Mouse (Mus musculus): ENCODE results near the gene Kcnip4. TPM values are rescaled to one million over a fixed set of nuclear protein-coding genes. Genes with fewer than 3 reads are reported as not detected.

Gene Kcnip4
- polyA plus RNA-seq, 1 experiment from 2014 or later = 2.6 TPM

DNA sequence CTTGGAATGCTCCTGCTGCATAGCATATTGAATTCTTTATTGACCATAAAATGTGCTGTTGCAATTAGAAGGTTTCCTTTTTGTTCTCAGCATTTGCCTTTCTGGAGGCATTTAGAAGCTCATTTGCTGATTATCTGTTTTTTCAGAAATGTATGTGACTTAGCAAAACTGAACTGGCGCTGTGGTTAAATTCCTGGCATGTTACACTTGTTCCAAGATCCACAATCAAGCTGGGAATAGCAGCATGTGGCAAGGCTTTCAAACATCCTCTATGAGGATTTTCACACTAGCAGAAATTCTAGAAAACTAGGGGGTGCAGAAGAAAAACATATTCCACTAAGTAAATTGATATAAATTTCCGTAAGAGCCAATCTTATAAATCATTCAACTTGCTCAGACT is 187.5 kb downstream of the Kcnip4 start:
- Histone ChIP-seq H3K9me3 (replicated peaks; ENCODE audit: control insufficient read depth, low read length) (no peaks in the 10 kb centered on the region), H3K36me3 (ENCODE audit: control insufficient read depth, insufficient read depth, low read length) (no peaks in the 10 kb centered on the region), H3K9ac (ENCODE audit: low read length) (no peak overlapping the region), H3K4me3 (replicated peaks; ENCODE audit: low read length) (no peak overlapping the region), H3K4me1 (ENCODE audit: control insufficient read depth, insufficient read depth, low read length) (no peaks in the 10 kb centered on the region), H3K27ac (ENCODE audit: low read length) (no peak overlapping the region), H3K27me3 (ENCODE audit: control insufficient read depth, insufficient read depth, low read length) (no peaks in the 10 kb centered on the region), H3K4me2 (ENCODE audit: low read depth, low read length) (no peak overlapping the region)
- no peak for ATAC-seq (ENCODE audit: insufficient read depth, low FRiP score)
- 63% methylated on average over 2 of the region's 2 CpGs for WGBS

DNA sequence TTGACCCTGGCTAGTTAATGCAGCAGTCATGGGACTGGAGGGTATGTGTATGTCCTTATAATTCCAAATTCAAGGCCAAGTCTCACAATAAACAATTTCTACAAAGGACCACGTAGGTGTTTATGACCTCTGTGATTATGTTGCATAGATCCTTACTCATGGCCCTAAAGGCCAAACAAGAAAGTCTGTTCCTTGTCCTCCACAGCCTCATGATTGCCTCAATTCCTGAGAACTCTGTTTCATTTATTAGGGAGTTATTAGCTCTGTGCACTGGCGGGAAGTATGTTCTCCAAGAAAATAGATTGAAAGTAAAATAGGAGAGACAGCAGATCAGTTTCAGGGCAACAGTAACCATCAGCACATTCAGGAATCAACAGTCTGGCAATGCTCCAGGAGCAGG is 191.6 kb downstream of the Kcnip4 start:
- no peaks in the 10 kb centered on the region for H3K4me1 ChIP-seq (ENCODE audit: control insufficient read depth, insufficient read depth, low read length)
- no peaks in the 10 kb centered on the region for H3K36me3 ChIP-seq (ENCODE audit: control insufficient read depth, insufficient read depth, low read length)
- no peaks in the 10 kb centered on the region for H3K9me3 ChIP-seq (replicated peaks; ENCODE audit: control insufficient read depth, low read length)
- H3K4me2 ChIP-seq (ENCODE audit: low read depth, low read length) = no peak overlapping the region
- no peak for ATAC-seq (ENCODE audit: insufficient read depth, low FRiP score)
- H3K27me3 ChIP-seq (ENCODE audit: control insufficient read depth, insufficient read depth, low read length) = no peaks in the 10 kb centered on the region
- no peak overlapping the region for H3K27ac ChIP-seq (ENCODE audit: low read length)
- no peak overlapping the region for H3K4me3 ChIP-seq (replicated peaks; ENCODE audit: low read length)
- H3K9ac ChIP-seq (ENCODE audit: low read length) = no peak overlapping the region
- WGBS = 72% methylated on average over 2 of the region's 2 CpGs

DNA sequence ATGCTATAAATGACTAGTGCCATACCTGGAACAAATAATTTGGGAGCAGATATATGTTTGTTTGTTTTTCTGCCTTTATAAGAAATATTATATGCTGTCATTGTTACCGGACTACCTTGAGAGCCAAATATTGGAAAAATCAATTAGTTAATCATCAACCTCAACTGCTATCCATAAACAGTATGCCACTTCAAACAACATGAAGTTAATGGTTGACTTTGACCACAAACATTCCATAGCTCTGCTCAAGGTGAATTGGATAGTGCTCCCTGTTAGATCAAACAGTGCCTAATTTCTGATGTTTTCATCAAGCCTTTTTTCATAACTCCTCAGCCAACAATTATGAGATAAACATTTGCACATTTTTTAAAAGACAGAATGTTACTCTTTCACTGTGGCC is 195.7 kb downstream of the Kcnip4 start:
- no peaks in the 10 kb centered on the region for H3K27me3 ChIP-seq (ENCODE audit: control insufficient read depth, insufficient read depth, low read length)
- ATAC-seq (ENCODE audit: insufficient read depth, low FRiP score) = no peak
- WGBS = 69% methylated on average over 1 of the region's 1 CpGs
- H3K9ac ChIP-seq (ENCODE audit: low read length) = no peak overlapping the region
- no peaks in the 10 kb centered on the region for H3K9me3 ChIP-seq (replicated peaks; ENCODE audit: control insufficient read depth, low read length)
- no peak overlapping the region for H3K4me3 ChIP-seq (replicated peaks; ENCODE audit: low read length)
- H3K27ac ChIP-seq (ENCODE audit: low read length) = no peak overlapping the region
- H3K4me2 ChIP-seq (ENCODE audit: low read depth, low read length) = no peak overlapping the region
- no peaks in the 10 kb centered on the region for H3K4me1 ChIP-seq (ENCODE audit: control insufficient read depth, insufficient read depth, low read length)
- no peaks in the 10 kb centered on the region for H3K36me3 ChIP-seq (ENCODE audit: control insufficient read depth, insufficient read depth, low read length)

DNA sequence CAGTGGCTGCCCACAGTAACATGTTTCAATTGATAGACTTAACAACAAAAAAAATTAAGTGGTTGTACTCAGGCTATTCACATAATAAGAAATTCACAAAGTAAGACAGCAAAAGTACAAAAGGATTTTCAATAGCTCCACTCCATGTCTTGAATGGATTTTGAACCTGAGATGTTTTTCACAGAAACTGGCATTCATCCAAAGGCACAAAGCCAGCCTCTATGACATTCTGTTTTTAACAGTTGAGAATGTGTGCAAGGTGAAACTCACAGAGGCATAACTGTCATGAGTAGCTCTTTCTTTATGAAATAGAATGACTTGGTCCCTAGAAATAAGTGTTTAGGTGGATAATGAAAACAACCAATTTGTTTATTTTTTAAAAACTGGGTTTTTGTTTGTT is 206.0 kb downstream of the Kcnip4 start:
- no peak overlapping the region for H3K27ac ChIP-seq (ENCODE audit: low read length)
- H3K9me3 ChIP-seq (replicated peaks; ENCODE audit: control insufficient read depth, low read length) = no peaks in the 10 kb centered on the region
- H3K36me3 ChIP-seq (ENCODE audit: control insufficient read depth, insufficient read depth, low read length) = no peaks in the 10 kb centered on the region
- no peaks in the 10 kb centered on the region for H3K4me1 ChIP-seq (ENCODE audit: control insufficient read depth, insufficient read depth, low read length)
- no peak overlapping the region for H3K9ac ChIP-seq (ENCODE audit: low read length)
- no peak for ATAC-seq (ENCODE audit: insufficient read depth, low FRiP score)
- H3K4me2 ChIP-seq (ENCODE audit: low read depth, low read length) = no peak overlapping the region
- H3K27me3 ChIP-seq (ENCODE audit: control insufficient read depth, insufficient read depth, low read length) = no peaks in the 10 kb centered on the region
- H3K4me3 ChIP-seq (replicated peaks; ENCODE audit: low read length) = no peak overlapping the region

DNA sequence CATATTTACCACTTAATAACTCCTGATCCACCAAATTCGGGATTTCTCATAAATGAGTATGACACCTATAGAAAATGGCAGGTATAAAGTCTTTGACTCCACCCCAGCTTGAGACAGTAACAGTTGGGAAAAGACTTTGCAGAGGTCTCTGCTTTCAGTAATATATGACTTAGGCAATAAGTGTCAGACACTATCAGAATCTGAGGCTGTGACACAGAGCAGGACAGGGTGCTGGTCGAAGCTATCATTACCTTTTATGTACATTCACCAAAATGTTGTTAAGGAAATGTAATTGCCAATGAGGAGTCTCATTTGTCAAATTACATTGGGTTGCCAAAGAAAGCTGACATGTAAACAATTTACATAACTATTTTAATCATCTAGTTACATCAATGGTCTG is 206.8 kb downstream of the Kcnip4 start:
- H3K9ac ChIP-seq (ENCODE audit: low read length) = no peak overlapping the region
- no peak overlapping the region for H3K4me3 ChIP-seq (replicated peaks; ENCODE audit: low read length)
- no peak for ATAC-seq (ENCODE audit: insufficient read depth, low FRiP score)
- H3K9me3 ChIP-seq (replicated peaks; ENCODE audit: control insufficient read depth, low read length) = no peaks in the 10 kb centered on the region
- H3K4me2 ChIP-seq (ENCODE audit: low read depth, low read length) = no peak overlapping the region
- 65% methylated on average over 2 of the region's 2 CpGs for WGBS
- no peaks in the 10 kb centered on the region for H3K4me1 ChIP-seq (ENCODE audit: control insufficient read depth, insufficient read depth, low read length)
- H3K27ac ChIP-seq (ENCODE audit: low read length) = no peak overlapping the region
- H3K36me3 ChIP-seq (ENCODE audit: control insufficient read depth, insufficient read depth, low read length) = no peaks in the 10 kb centered on the region
- H3K27me3 ChIP-seq (ENCODE audit: control insufficient read depth, insufficient read depth, low read length) = no peaks in the 10 kb centered on the region

DNA sequence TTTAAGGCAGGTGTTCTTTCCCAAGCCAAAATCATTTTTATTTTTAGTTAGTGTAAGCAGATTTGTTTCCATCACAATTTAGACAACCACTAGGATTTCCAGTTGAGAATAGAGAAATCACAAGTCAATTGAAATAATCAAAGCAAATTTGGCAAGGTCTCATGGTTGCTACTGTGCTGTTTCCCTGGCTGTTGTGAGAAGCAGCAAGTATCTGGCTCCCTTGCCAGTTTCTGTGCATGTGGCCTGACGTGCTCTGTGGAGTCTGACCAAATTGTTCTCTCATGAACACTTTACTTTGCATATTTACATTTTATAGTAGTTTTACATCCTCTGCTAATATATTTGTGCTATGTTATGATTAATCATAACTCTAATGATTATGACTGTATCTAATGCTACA is 217.9 kb downstream of the Kcnip4 start:
- Histone ChIP-seq H3K4me3 (replicated peaks; ENCODE audit: low read length) (no peak overlapping the region), H3K9ac (ENCODE audit: low read length) (no peak overlapping the region), H3K4me2 (ENCODE audit: low read depth, low read length) (no peak overlapping the region), H3K27ac (ENCODE audit: low read length) (no peak overlapping the region), H3K27me3 (ENCODE audit: control insufficient read depth, insufficient read depth, low read length) (no peaks in the 10 kb centered on the region), H3K9me3 (replicated peaks; ENCODE audit: control insufficient read depth, low read length) (no peaks in the 10 kb centered on the region), H3K36me3 (ENCODE audit: control insufficient read depth, insufficient read depth, low read length) (no peaks in the 10 kb centered on the region), H3K4me1 (ENCODE audit: control insufficient read depth, insufficient read depth, low read length) (no peaks in the 10 kb centered on the region)
- ATAC-seq (ENCODE audit: insufficient read depth, low FRiP score) = no peak
- 70% methylated on average over 1 of the region's 1 CpGs for WGBS

DNA sequence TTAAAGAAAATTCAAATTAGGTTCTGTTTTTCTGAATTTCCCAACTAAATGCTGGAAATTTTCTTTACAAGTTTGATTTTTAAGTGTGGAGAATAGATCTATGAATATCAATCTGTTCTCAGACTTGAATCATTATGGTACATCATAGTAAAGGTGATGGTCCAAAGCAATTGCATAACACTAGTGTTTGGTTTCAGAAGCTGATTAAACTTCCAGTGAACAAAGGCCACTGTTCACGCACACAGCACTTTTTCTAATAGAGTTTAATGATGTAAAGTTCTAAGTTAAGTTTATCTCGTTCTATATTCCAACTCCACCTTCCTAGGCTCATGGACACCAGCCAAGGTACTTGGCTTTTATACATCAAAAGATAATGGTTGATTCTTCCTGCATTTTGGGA is 219.4 kb downstream of the Kcnip4 start:
- Histone ChIP-seq H3K9ac (ENCODE audit: low read length) (no peak overlapping the region), H3K27me3 (ENCODE audit: control insufficient read depth, insufficient read depth, low read length) (no peaks in the 10 kb centered on the region), H3K27ac (ENCODE audit: low read length) (no peak overlapping the region), H3K4me1 (ENCODE audit: control insufficient read depth, insufficient read depth, low read length) (no peaks in the 10 kb centered on the region), H3K4me3 (replicated peaks; ENCODE audit: low read length) (no peak overlapping the region), H3K4me2 (ENCODE audit: low read depth, low read length) (no peak overlapping the region), H3K36me3 (ENCODE audit: control insufficient read depth, insufficient read depth, low read length) (no peaks in the 10 kb centered on the region), H3K9me3 (replicated peaks; ENCODE audit: control insufficient read depth, low read length) (no peaks in the 10 kb centered on the region)
- no peak for ATAC-seq (ENCODE audit: insufficient read depth, low FRiP score)
- WGBS = 69% methylated on average over 2 of the region's 2 CpGs

DNA sequence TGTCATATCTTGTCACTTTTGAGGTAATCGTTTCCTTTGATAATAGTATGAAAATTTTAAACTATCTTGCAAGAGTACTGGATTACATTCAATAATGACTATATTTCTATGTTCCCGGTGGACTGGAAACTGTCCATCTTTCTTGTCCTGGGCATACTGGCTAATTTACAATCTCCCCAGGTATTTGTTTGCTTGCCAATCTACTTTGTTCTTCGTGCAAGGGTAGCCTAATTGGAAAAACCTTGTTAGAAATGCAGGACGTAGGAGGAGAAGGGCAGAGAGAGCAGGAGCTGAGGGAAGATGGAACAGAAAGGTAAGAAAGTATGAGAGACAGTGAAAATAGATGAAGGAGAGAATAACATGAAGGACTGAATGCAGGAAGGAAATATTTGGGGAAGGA is 226.1 kb downstream of the Kcnip4 start:
- 72% methylated on average over 4 of the region's 4 CpGs for WGBS
- no peak for ATAC-seq (ENCODE audit: insufficient read depth, low FRiP score)

DNA sequence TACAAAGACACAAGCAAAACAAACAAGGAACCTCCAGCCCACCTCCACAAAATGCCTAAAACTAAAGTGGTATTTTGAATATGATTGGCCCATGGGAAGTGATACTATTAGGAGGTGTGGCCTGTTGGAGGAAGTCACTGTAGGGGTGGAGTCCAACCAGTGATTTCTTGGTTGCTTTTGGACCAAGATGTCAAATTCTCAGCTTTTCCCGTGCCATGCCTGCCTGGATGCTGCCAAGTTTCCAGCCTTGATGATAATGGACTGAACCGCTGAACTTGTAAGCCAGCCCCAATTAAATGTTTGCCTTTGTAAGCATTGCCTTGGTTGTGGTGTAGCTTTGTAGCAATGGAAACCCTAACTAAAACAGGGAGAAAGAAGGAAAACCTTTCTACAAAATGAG is 232.3 kb downstream of the Kcnip4 start:
- H3K9ac ChIP-seq (ENCODE audit: low read length) = no peak overlapping the region
- no peak overlapping the region for H3K4me3 ChIP-seq (replicated peaks; ENCODE audit: low read length)
- 86% methylated on average over 2 of the region's 2 CpGs for WGBS

More for the DNA sequence above, 226.1 kb downstream of the Kcnip4 start:
- Histone ChIP-seq H3K4me3 (replicated peaks; ENCODE audit: low read length) (no peak overlapping the region), H3K36me3 (ENCODE audit: control insufficient read depth, insufficient read depth, low read length) (no peaks in the 10 kb centered on the region), H3K4me1 (ENCODE audit: control insufficient read depth, insufficient read depth, low read length) (no peaks in the 10 kb centered on the region), H3K9ac (ENCODE audit: low read length) (no peak overlapping the region), H3K4me2 (ENCODE audit: low read depth, low read length) (no peak overlapping the region), H3K27me3 (ENCODE audit: control insufficient read depth, insufficient read depth, low read length) (no peaks in the 10 kb centered on the region), H3K9me3 (replicated peaks; ENCODE audit: control insufficient read depth, low read length) (no peaks in the 10 kb centered on the region), H3K27ac (ENCODE audit: low read length) (no peak overlapping the region)

DNA sequence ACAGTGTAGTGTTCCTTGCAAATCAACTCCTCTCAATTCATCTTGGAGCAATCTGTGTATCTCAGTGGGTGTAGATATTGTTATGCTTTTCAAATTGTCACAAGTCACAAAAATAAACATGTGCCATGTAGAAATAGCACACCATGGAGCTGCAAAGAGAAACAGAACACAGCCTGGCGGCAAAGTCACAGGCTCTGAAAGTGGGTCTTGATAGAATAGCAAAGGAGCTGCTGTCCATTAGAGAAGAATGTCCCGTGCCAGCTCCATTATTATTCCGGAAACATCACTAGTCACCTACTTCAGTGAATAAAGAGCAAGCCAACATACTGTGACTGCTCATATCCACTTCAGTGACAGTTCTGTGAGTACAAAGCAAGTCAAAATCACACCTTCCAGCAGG is 232.9 kb downstream of the Kcnip4 start:
- no peak overlapping the region for H3K9ac ChIP-seq (ENCODE audit: low read length)
- H3K36me3 ChIP-seq (ENCODE audit: control insufficient read depth, insufficient read depth, low read length) = no peaks in the 10 kb centered on the region
- 75% methylated on average over 3 of the region's 3 CpGs for WGBS
- no peak overlapping the region for H3K4me3 ChIP-seq (replicated peaks; ENCODE audit: low read length)
- ATAC-seq (ENCODE audit: insufficient read depth, low FRiP score) = no peak
- H3K9me3 ChIP-seq (replicated peaks; ENCODE audit: control insufficient read depth, low read length) = no peaks in the 10 kb centered on the region
- H3K4me2 ChIP-seq (ENCODE audit: low read depth, low read length) = no peak overlapping the region
- no peak overlapping the region for H3K27ac ChIP-seq (ENCODE audit: low read length)
- no peaks in the 10 kb centered on the region for H3K4me1 ChIP-seq (ENCODE audit: control insufficient read depth, insufficient read depth, low read length)
- no peaks in the 10 kb centered on the region for H3K27me3 ChIP-seq (ENCODE audit: control insufficient read depth, insufficient read depth, low read length)

More for the DNA sequence above, 232.3 kb downstream of the Kcnip4 start:
- Histone ChIP-seq H3K27ac (ENCODE audit: low read length) (no peak overlapping the region), H3K4me2 (ENCODE audit: low read depth, low read length) (no peak overlapping the region), H3K36me3 (ENCODE audit: control insufficient read depth, insufficient read depth, low read length) (no peaks in the 10 kb centered on the region), H3K4me1 (ENCODE audit: control insufficient read depth, insufficient read depth, low read length) (no peaks in the 10 kb centered on the region), H3K9me3 (replicated peaks; ENCODE audit: control insufficient read depth, low read length) (no peaks in the 10 kb centered on the region), H3K27me3 (ENCODE audit: control insufficient read depth, insufficient read depth, low read length) (no peaks in the 10 kb centered on the region)
- ATAC-seq (ENCODE audit: insufficient read depth, low FRiP score) = no peak

All from stomach, embryonic 16.5 days (tissue).